Mouse (Mus musculus) Muller cell, postnatal 12 days (primary cell): ENCODE data around the gene Uts2b.
"Not testable (repeated sequence)": the region's sequence is repeated elsewhere in the genome, so short reads cannot be mapped to it uniquely, and the experiment has no call there.

Source experiments
- DNase-seq: peaks from one replicate; pipeline ENCODE4 v3.0.0-alpha.2; 2015; ENCODE audit errors: inconsistent ontology term

The Uts2b gene

GRCm38 (mm10) chr16:27375318-27375717, 5.3 kb upstream of the Uts2b start:
- DNase-seq, result no peak

GRCm38 (mm10) chr16:27374139-27374538, 4.1 kb upstream of the Uts2b start:
- no peak for DNase-seq

GRCm38 (mm10) chr16:27370700-27371099, 661 bp upstream of the Uts2b start:
- no peak for DNase-seq

GRCm38 (mm10) chr16:27360059-27360458, 10.0 kb downstream of the Uts2b start:
- no peak for DNase-seq

- DNase-seq, result no peak
These were observed 15.6 kb downstream of the Uts2b start for GRCm38 (mm10) chr16:27354464-27354863.

- DNase-seq, result no peak
These were observed 20.0 kb downstream of the Uts2b start for GRCm38 (mm10) chr16:27349878-27350532.

- peak; percentile 5 for DNase-seq
These were observed 20.8 kb downstream of the Uts2b start for GRCm38 (mm10) chr16:27349235-27349634.

- DNase-seq, result no peak
These were observed 21.7 kb downstream of the Uts2b start for GRCm38 (mm10) chr16:27348359-27348758.

- no peak for DNase-seq
These were observed 22.5 kb downstream of the Uts2b start for GRCm38 (mm10) chr16:27347521-27347920.

GRCm38 (mm10) chr16:27326463-27326862, 43.6 kb downstream of the Uts2b start:
- DNase-seq, result no peak

GRCm38 (mm10) chr16:27322047-27322446, 48.0 kb downstream of the Uts2b start:
- DNase-seq, result no peak

- no peak for DNase-seq
These were observed 50.9 kb downstream of the Uts2b start for GRCm38 (mm10) chr16:27319099-27319498.

GRCm38 (mm10) chr16:27307189-27307588, 62.9 kb downstream of the Uts2b start, which contains the start of gene Ostn:
Gene Ostn, plus strand, starts transcription at chr16:27307489.
- not testable (repeated sequence) for DNase-seq
